Mouse (Mus musculus) limb, embryonic 15.5 days (tissue): ENCODE data around the gene Ntn1. TPM values are rescaled to one million over a fixed set of nuclear protein-coding genes. Genes with fewer than 3 reads are reported as not detected.

Experiments
- ATAC-seq: fragments of 200-750 bp; cut with Nextera tagmentation; 2 replicates; pipeline ENCODE4 v1.8.0; 2017; ENCODE audit warnings: low read depth, moderate TSS enrichment; ENCODE audit not compliant: insufficient number of reproducible peaks, low FRiP score, low TSS enrichment
- H3K27ac ChIP-seq: fragments of 300-500 bp; sonication (generic); 2 replicates; pipeline ENCODE4 v1.5.1; 2015; ENCODE audit warnings: moderate library complexity, mild to moderate bottlenecking, inconsistent platforms
- H3K27me3 ChIP-seq: fragments of 300-500 bp; sonication (generic); 2 replicates; pipeline ENCODE4 v1.6.1; 2015; ENCODE audit warnings: inconsistent platforms
- H3K36me3 ChIP-seq: fragments of 300-500 bp; sonication (generic); 2 replicates; pipeline ENCODE4 v1.6.1; 2015; ENCODE audit warnings: inconsistent platforms
- H3K4me1 ChIP-seq: fragments of 300-500 bp; sonication (generic); 2 replicates; pipeline ENCODE4 v1.6.1; 2015; ENCODE audit warnings: inconsistent platforms
- H3K4me2 ChIP-seq: fragments of 300-500 bp; sonication (generic); 2 replicates; pipeline ENCODE4 v1.6.1; 2015; ENCODE audit warnings: mild to moderate bottlenecking, inconsistent platforms
- H3K4me3 ChIP-seq: fragments of 300-500 bp; sonication (generic); 2 replicates; pipeline ENCODE4 v1.5.1; 2015; ENCODE audit warnings: mild to moderate bottlenecking, inconsistent platforms
- H3K9ac ChIP-seq: fragments of 300-500 bp; sonication (generic); 2 replicates; pipeline ENCODE4 v1.6.1; 2015; ENCODE audit warnings: inconsistent platforms
- H3K9me3 ChIP-seq: fragments of 300-500 bp; sonication (generic); 2 replicates; pipeline ENCODE4 v1.6.1; 2016; ENCODE audit warnings: inconsistent platforms
- WGBS: fragments of 180-500 bp; shearing (Covaris S2); methylation state at CpG from one replicate; pipeline ENCODE4 v1.1.7; 2015; 5-methylcytosine and 5-hydroxymethylcytosine counted together
- polyA plus RNA-seq: library from polyadenylated mRNA; unstranded; fragments of >200 nt; fragmentation: Nextera tagmentation; extraction: Ambion mirVana; gene quantifications from 2 replicates; pipeline ENCODE4 v1.2.1, GENCODE M21; 2015

Gene Ntn1
- polyA plus RNA-seq, 1 experiment from 2014 or later = 9.0 TPM

- peaks cover 80% of the 10 kb centered on the region for H3K4me1 ChIP-seq
Measured at GRCm38 (mm10) chr11:68216041-68216440, 184.6 kb downstream of the Ntn1 start.

GRCm38 (mm10) chr11:68215206-68215912 is 185.3 kb downstream of the Ntn1 start:
- H3K4me1 ChIP-seq = peaks cover 77% of the 10 kb centered on the region
- no peak overlapping the region for H3K9ac ChIP-seq
- no peak overlapping the region for H3K4me3 ChIP-seq
- no peak overlapping the region for H3K4me2 ChIP-seq
- no peak for ATAC-seq
- H3K36me3 ChIP-seq = no peaks in the 10 kb centered on the region
- 0 out of 2 replicates have a peak overlapping the region, but pooled peaks have one; percentile 2 for H3K27ac ChIP-seq
- 46% methylated on average over 6 of the region's 6 CpGs for WGBS
- no peaks in the 10 kb centered on the region for H3K27me3 ChIP-seq
- no peaks in the 10 kb centered on the region for H3K9me3 ChIP-seq

More at GRCm38 (mm10) chr11:68216041-68216440, 184.6 kb downstream of the Ntn1 start:
- Histone ChIP-seq H3K9ac (no peak overlapping the region), H3K36me3 (no peaks in the 10 kb centered on the region), H3K27me3 (no peaks in the 10 kb centered on the region), H3K9me3 (no peaks in the 10 kb centered on the region), H3K4me3 (no peak overlapping the region), H3K4me2 (no peak overlapping the region), H3K27ac (0 out of 2 replicates have a peak overlapping the region, but pooled peaks have one; percentile 2)
- 65% methylated on average over 11 of the region's 11 CpGs for WGBS
- ATAC-seq = no peak

- Histone ChIP-seq H3K36me3 (no peaks in the 10 kb centered on the region), H3K4me3 (no peak overlapping the region), H3K4me1 (peaks cover 71% of the 10 kb centered on the region), H3K9ac (no peak overlapping the region), H3K27ac (no peak overlapping the region), H3K4me2 (no peak overlapping the region), H3K9me3 (no peaks in the 10 kb centered on the region), H3K27me3 (no peaks in the 10 kb centered on the region)
- ATAC-seq = no peak
- 75% methylated on average over 9 of the region's 9 CpGs for WGBS
Measured at GRCm38 (mm10) chr11:68214496-68215205, 186.0 kb downstream of the Ntn1 start.

GRCm38 (mm10) chr11:68213896-68214295 is 186.7 kb downstream of the Ntn1 start:
- 67% methylated on average over 3 of the region's 3 CpGs for WGBS
- no peak for ATAC-seq
- no peaks in the 10 kb centered on the region for H3K27me3 ChIP-seq
- H3K4me3 ChIP-seq = no peak overlapping the region
- no peaks in the 10 kb centered on the region for H3K36me3 ChIP-seq
- H3K4me2 ChIP-seq = no peak overlapping the region
- H3K9me3 ChIP-seq = no peaks in the 10 kb centered on the region
- peaks cover 71% of the 10 kb centered on the region for H3K4me1 ChIP-seq
- H3K27ac ChIP-seq = no peak overlapping the region
- H3K9ac ChIP-seq = no peak overlapping the region

- 32% methylated on average over 8 of the region's 8 CpGs for WGBS
- peak; percentile 67 for ATAC-seq
Measured at GRCm38 (mm10) chr11:68211924-68212578, 188.6 kb downstream of the Ntn1 start.

GRCm38 (mm10) chr11:68210714-68211113 is 189.9 kb downstream of the Ntn1 start:
- Histone ChIP-seq H3K4me2 (no peak overlapping the region), H3K9ac (no peak overlapping the region), H3K4me3 (no peak overlapping the region), H3K9me3 (no peaks in the 10 kb centered on the region), H3K4me1 (peaks cover 56% of the 10 kb centered on the region), H3K27ac (no peak overlapping the region), H3K36me3 (no peaks in the 10 kb centered on the region), H3K27me3 (no peaks in the 10 kb centered on the region)
- 94% methylated on average over 5 of the region's 5 CpGs for WGBS
- no peak for ATAC-seq

More at GRCm38 (mm10) chr11:68211924-68212578, 188.6 kb downstream of the Ntn1 start:
- Histone ChIP-seq H3K9me3 (no peaks in the 10 kb centered on the region), H3K9ac (no peak overlapping the region), H3K36me3 (no peaks in the 10 kb centered on the region), H3K27ac (peak overlapping the region; percentile 79), H3K4me3 (no peak overlapping the region), H3K4me2 (no peak overlapping the region), H3K27me3 (no peaks in the 10 kb centered on the region), H3K4me1 (peaks cover 70% of the 10 kb centered on the region)

GRCm38 (mm10) chr11:68209506-68209905 is 191.1 kb downstream of the Ntn1 start:
- H3K27ac ChIP-seq = no peak overlapping the region
- no peak overlapping the region for H3K4me3 ChIP-seq
- ATAC-seq = no peak
- peaks cover 46% of the 10 kb centered on the region for H3K4me1 ChIP-seq
- H3K36me3 ChIP-seq = no peaks in the 10 kb centered on the region
- H3K4me2 ChIP-seq = no peak overlapping the region
- H3K27me3 ChIP-seq = no peaks in the 10 kb centered on the region
- no peak overlapping the region for H3K9ac ChIP-seq
- no peaks in the 10 kb centered on the region for H3K9me3 ChIP-seq
- WGBS = 86% methylated on average over 4 of the region's 4 CpGs

- no peak for ATAC-seq
- no peak overlapping the region for H3K4me3 ChIP-seq
- H3K4me2 ChIP-seq = no peak overlapping the region
- H3K9me3 ChIP-seq = no peaks in the 10 kb centered on the region
- no peaks in the 10 kb centered on the region for H3K36me3 ChIP-seq
- 80% methylated on average over 1 of the region's 1 CpGs for WGBS
- H3K9ac ChIP-seq = no peak overlapping the region
- H3K27me3 ChIP-seq = no peaks in the 10 kb centered on the region
- H3K4me1 ChIP-seq = peaks cover 43% of the 10 kb centered on the region
- no peak overlapping the region for H3K27ac ChIP-seq
Measured at GRCm38 (mm10) chr11:68208582-68208981, 192.0 kb downstream of the Ntn1 start.

GRCm38 (mm10) chr11:68208023-68208422 is 192.6 kb downstream of the Ntn1 start:
- Histone ChIP-seq H3K4me2 (no peak overlapping the region), H3K36me3 (no peaks in the 10 kb centered on the region), H3K4me1 (peaks cover 43% of the 10 kb centered on the region), H3K9ac (no peak overlapping the region), H3K27me3 (no peaks in the 10 kb centered on the region), H3K4me3 (no peak overlapping the region), H3K27ac (no peak overlapping the region), H3K9me3 (no peaks in the 10 kb centered on the region)
- no peak for ATAC-seq
- WGBS = 80% methylated on average over 2 of the region's 2 CpGs

- Histone ChIP-seq H3K4me1 (peaks cover 27% of the 10 kb centered on the region), H3K27ac (no peak overlapping the region), H3K36me3 (no peaks in the 10 kb centered on the region), H3K9ac (no peak overlapping the region), H3K9me3 (no peaks in the 10 kb centered on the region), H3K27me3 (no peaks in the 10 kb centered on the region), H3K4me2 (no peak overlapping the region), H3K4me3 (no peak overlapping the region)
- no peak for ATAC-seq
- WGBS = 87% methylated on average over 10 of the region's 10 CpGs
Measured at GRCm38 (mm10) chr11:68205572-68206229, 194.9 kb downstream of the Ntn1 start.

- WGBS = 84% methylated on average over 5 of the region's 5 CpGs
- no peak for ATAC-seq
Measured at GRCm38 (mm10) chr11:68204407-68204806, 196.2 kb downstream of the Ntn1 start.

More at GRCm38 (mm10) chr11:68204407-68204806, 196.2 kb downstream of the Ntn1 start:
- Histone ChIP-seq H3K4me3 (no peak overlapping the region), H3K27ac (no peak overlapping the region), H3K4me1 (peaks cover 36% of the 10 kb centered on the region), H3K9ac (no peak overlapping the region), H3K27me3 (no peaks in the 10 kb centered on the region), H3K9me3 (no peaks in the 10 kb centered on the region), H3K36me3 (no peaks in the 10 kb centered on the region), H3K4me2 (no peak overlapping the region)
